In the genomic region with DNA sequence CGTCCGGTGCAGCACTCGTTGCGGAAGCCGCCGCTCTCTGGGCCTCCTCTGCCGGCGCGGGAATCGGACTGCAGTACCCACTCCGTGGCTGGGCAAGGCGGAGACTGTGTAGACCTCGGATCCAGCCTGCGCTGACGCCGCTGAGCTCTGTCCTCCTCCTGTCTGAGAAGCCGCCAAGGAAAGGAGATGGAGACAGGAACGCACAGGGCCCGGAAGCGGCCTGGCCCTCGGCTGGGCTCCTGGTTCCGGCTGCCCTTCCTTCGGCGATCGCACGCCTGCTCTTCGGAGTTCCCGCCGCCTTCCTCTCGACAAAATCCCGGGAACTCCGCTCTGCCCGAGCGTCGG, we compare ENCODE assay signal across 8 mouse cellular contexts. TPM values are rescaled to one million over a fixed set of nuclear protein-coding genes. Genes with fewer than 3 reads are reported as not detected.
DNase-seq lines count a peak whose midpoint lies in the region; ATAC-seq lines count a peak whose summit lies in the region.

No protein-coding gene starts in this region.

- peak; percentile 9 for DNase-seq in retina, adult 2 months (ENCODE audit: low read depth, low spot score)
- DNase-seq in retina, embryonic 14.5 days (ENCODE audit: low spot score) = no peak
- DNase-seq in forebrain, embryonic 10.5 days (ENCODE audit: extremely low spot score, low spot score) = no peak
- DNase-seq in cerebellum, adult 11 months = no peak
- DNase-seq in left cerebral cortex, adult 11 months (ENCODE audit: low spot score) = no peak
- DNase-seq in gastrocnemius, adult 8-10 months (ENCODE audit: low spot score in 2 of 2) = no peak

- peak overlapping the region; percentile 81 for H3K4me2 ChIP-seq in liver, embryonic 12.5 days
- H3K4me2 ChIP-seq in stomach, embryonic 14.5 days (replicated peaks; ENCODE audit: low read depth, low read length) = peak overlapping the region; percentile 83

- H3K27me3 ChIP-seq in forebrain, embryonic 10.5 days (ENCODE audit: poor library complexity, severe bottlenecking) = no peaks in the 10 kb centered on the region
- no peaks in the 10 kb centered on the region for H3K27me3 ChIP-seq in liver, embryonic 12.5 days (replicated peaks)
- no peaks in the 10 kb centered on the region for H3K27me3 ChIP-seq in stomach, embryonic 14.5 days (ENCODE audit: control insufficient read depth, insufficient read depth, low read length)

- H3K27ac ChIP-seq in forebrain, embryonic 10.5 days = peak overlapping the region; percentile 99
- H3K27ac ChIP-seq in liver, embryonic 12.5 days = peak overlapping the region; percentile 99
- peak overlapping the region; percentile 96 for H3K27ac ChIP-seq in stomach, embryonic 14.5 days (ENCODE audit: low read length)

- WGBS in forebrain, embryonic 10.5 days = under 1% methylated on average over 35 of the region's 35 CpGs
- under 1% methylated on average over 35 of the region's 35 CpGs for WGBS in liver, embryonic 12.5 days (ENCODE audit: insufficient replicate concordance)
- WGBS in stomach, embryonic 14.5 days = under 1% methylated on average over 35 of the region's 35 CpGs

- H3K9me3 ChIP-seq in forebrain, embryonic 10.5 days = no peaks in the 10 kb centered on the region
- H3K9me3 ChIP-seq in liver, embryonic 12.5 days (replicated peaks) = no peaks in the 10 kb centered on the region
- no peaks in the 10 kb centered on the region for H3K9me3 ChIP-seq in stomach, embryonic 14.5 days (ENCODE audit: control insufficient read depth, low read depth, low read length)

- ATAC-seq in liver, embryonic 12.5 days = no peak
- ATAC-seq in stomach, embryonic 14.5 days (ENCODE audit: insufficient number of reproducible peaks, insufficient read depth, low FRiP score, low read depth) = no peak; the same call in 1 of the 2 replicates

- H3K36me3 ChIP-seq in forebrain, embryonic 10.5 days (replicated peaks) = peaks cover 44% of the 10 kb centered on the region
- H3K36me3 ChIP-seq in liver, embryonic 12.5 days = peaks cover 46% of the 10 kb centered on the region
- H3K36me3 ChIP-seq in stomach, embryonic 14.5 days (ENCODE audit: control insufficient read depth, insufficient read depth, low read length) = peaks cover 3% of the 10 kb centered on the region; the same call in 1 of the 2 replicates

- H3K4me1 ChIP-seq in forebrain, embryonic 10.5 days = peaks cover 66% of the 10 kb centered on the region
- peaks cover 52% of the 10 kb centered on the region for H3K4me1 ChIP-seq in liver, embryonic 12.5 days
- peaks cover 6% of the 10 kb centered on the region; the same call in 1 of the 2 replicates for H3K4me1 ChIP-seq in stomach, embryonic 14.5 days (ENCODE audit: control insufficient read depth, insufficient read depth, low read length)

- H3K4me3 ChIP-seq in forebrain, embryonic 10.5 days = peak overlapping the region; percentile 98
- H3K4me3 ChIP-seq in liver, embryonic 12.5 days = peak overlapping the region; percentile 100
- H3K4me3 ChIP-seq in stomach, embryonic 14.5 days (ENCODE audit: low read depth, low read length) = peak overlapping the region; percentile 94

- peak overlapping the region; percentile 99 for H3K9ac ChIP-seq in liver, embryonic 12.5 days
- peak overlapping the region; percentile 98 for H3K9ac ChIP-seq in stomach, embryonic 14.5 days (replicated peaks; ENCODE audit: low read depth, low read length)

RNA-seq across cellular contexts. Expression of a gene that starts 0.6 kb away (rescaled TPM):
- polyA plus RNA-seq in forebrain, embryonic 10.5 days (2016; fragmentation: Nextera tagmentation; extraction: Ambion mirVana) = 59.1 and 59.3 TPM in 2 replicates
- 60.8 and 63.8 TPM in 2 replicates for polyA plus RNA-seq in liver, embryonic 12.5 days (2016; fragmentation: Nextera tagmentation; extraction: Ambion mirVana)
- 43.2 and 45.4 TPM in 2 replicates for polyA plus RNA-seq in stomach, embryonic 14.5 days (2014; fragmentation: Nextera tagmentation; extraction: Ambion mirVana)
- total RNA-seq in gastrocnemius, adult 8-10 months (2022) = 10 to 100 TPM; 14.8 to 18.2 (median 16.3) TPM

RNA-seq across cellular contexts. Expression of a gene that starts 32.5 kb away (rescaled TPM):
- 9.0 and 9.9 TPM in 2 replicates for polyA plus RNA-seq in forebrain, embryonic 10.5 days (2016; fragmentation: Nextera tagmentation; extraction: Ambion mirVana)
- 2.1 and 2.2 TPM in 2 replicates for polyA plus RNA-seq in liver, embryonic 12.5 days (2016; fragmentation: Nextera tagmentation; extraction: Ambion mirVana)
- polyA plus RNA-seq in stomach, embryonic 14.5 days (2014; fragmentation: Nextera tagmentation; extraction: Ambion mirVana) = 19.8 and 21.7 TPM in 2 replicates
- 10 to 100 TPM in 3 of 4 experiments, 1 to 10 TPM in 1; 6.6 to 15.1 (median 11.8) TPM for total RNA-seq in gastrocnemius, adult 8-10 months (2022)
